Mouse (Mus musculus): ENCODE results near the gene Cox7a2.

GRCm38 (mm10) chr9:79779354-79779753, 19.7 kb upstream of the Cox7a2 start:
- TF ChIP-seq CTCF (IDR thresholded peaks at IDR 0.05; ENCODE audit: control insufficient read depth, insufficient read depth, low read length) (no peak), POLR2A (IDR thresholded peaks at IDR 0.05; ENCODE audit: borderline replicate concordance, control insufficient read depth, low read depth, low read length) (no peak)

Data from bone marrow, adult 2 months (tissue).